Mouse (Mus musculus): ENCODE measurements at regions not wholly inside any gene's neighbourhood (a gene's known extent, or its start where the extent isn't known, plus 50 kb on each side); places are given as distances from the start of the nearest gene placed in this dataset.

DNA sequence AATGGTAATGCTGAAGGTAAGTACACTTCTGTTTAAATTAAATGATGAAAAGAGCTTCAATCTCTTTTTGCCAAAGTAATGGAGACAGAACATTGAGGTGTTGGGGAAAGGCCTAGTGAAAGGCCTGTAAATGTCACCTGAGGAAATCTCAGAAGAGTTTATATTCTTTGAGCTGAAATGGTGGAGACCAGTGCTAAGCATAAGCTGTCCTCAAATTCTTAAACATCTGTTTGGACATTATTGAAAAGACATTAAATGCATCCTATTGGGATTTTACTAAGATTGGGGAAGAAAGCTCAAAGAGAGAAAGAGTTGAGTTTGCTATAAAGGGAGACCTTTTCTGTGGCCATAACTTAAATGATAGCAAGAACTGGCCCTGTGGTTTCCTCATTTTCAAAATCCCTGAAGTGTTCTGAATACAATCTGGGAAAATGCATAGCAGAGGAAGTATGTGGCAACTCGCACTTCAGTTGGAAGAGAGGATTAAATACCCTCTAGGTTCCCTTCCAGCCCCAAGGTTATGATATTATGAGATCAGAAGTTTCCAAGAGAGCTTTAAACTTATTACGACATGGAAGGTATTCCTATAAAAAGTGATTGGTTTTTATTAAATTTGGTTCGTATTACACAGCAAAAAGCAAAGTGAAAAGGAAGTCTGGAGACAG is 492.3 kb downstream of the 1190002N15Rik start:
- 84% methylated on average over 3 of the region's 3 CpGs for WGBS
- DNase-seq (ENCODE audit: low spot score), result no peak

GRCm38 (mm10) chr9:94023761-94024160 is 514.1 kb downstream of the 1190002N15Rik start:
- DNase-seq (ENCODE audit: low spot score), result no peak
- no peak overlapping the region for H3K4me3 ChIP-seq
- 81% methylated on average over 3 of the region's 3 CpGs for WGBS
- no peak overlapping the region for H3K27ac ChIP-seq
- no peaks in the 10 kb centered on the region for H3K36me3 ChIP-seq
- no peaks in the 10 kb centered on the region for H3K27me3 ChIP-seq (ENCODE audit: low read depth, poor library complexity, severe bottlenecking)
- H3K4me1 ChIP-seq, result no peaks in the 10 kb centered on the region
- no peaks in the 10 kb centered on the region for H3K9me3 ChIP-seq (replicated peaks)

More for the DNA sequence above, 492.3 kb downstream of the 1190002N15Rik start:
- Histone ChIP-seq H3K9me3 (replicated peaks) (no peaks in the 10 kb centered on the region), H3K36me3 (no peaks in the 10 kb centered on the region), H3K27ac (no peak overlapping the region), H3K27me3 (ENCODE audit: low read depth, poor library complexity, severe bottlenecking) (no peaks in the 10 kb centered on the region), H3K4me1 (no peaks in the 10 kb centered on the region), H3K4me3 (no peak overlapping the region)

DNA sequence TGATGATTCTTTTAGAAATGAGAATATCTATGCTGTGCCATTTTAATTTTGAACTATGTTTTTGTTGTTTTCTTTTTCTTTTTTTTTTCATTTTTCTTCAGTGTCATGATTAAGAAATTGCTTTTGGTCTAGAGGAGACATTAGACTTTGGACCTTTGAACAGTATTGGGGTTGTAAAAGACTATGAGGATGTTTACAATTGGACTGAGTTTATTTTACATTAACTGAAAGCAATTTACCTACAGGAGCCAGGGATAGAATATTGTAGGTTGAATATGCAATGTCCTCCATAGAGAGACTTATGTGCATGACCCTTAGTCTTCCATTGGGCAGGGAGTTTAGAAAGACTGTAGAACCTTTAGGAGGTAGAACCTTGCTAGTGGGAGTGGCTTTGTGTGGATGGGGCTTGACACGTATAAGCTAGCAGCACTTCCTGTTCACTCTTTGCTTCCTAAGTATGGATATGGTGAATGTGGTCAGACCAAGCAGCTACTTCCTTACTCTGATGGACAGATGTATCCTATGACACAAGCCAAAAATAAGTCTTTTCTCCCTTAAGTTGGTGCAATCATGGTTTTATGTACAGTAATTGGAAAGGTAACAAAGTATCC is 516.5 kb downstream of the 1190002N15Rik start:
- Histone ChIP-seq H3K4me1 (no peaks in the 10 kb centered on the region), H3K36me3 (no peaks in the 10 kb centered on the region), H3K27ac (no peak overlapping the region), H3K27me3 (ENCODE audit: low read depth, poor library complexity, severe bottlenecking) (no peaks in the 10 kb centered on the region), H3K4me3 (no peak overlapping the region), H3K9me3 (replicated peaks) (no peaks in the 10 kb centered on the region)
- no peak for DNase-seq (ENCODE audit: low spot score)
- WGBS, result 86% methylated on average over 1 of the region's 1 CpGs

- H3K27me3 ChIP-seq (ENCODE audit: low read depth, poor library complexity, severe bottlenecking), result no peaks in the 10 kb centered on the region
- H3K9me3 ChIP-seq (replicated peaks), result no peaks in the 10 kb centered on the region
- H3K27ac ChIP-seq, result no peak overlapping the region
These were observed 521.0 kb downstream of the 1190002N15Rik start for GRCm38 (mm10) chr9:94016747-94017487.

GRCm38 (mm10) chr9:93992216-93992615 is 545.7 kb downstream of the 1190002N15Rik start:
- Histone ChIP-seq H3K4me3 (no peak overlapping the region), H3K36me3 (no peaks in the 10 kb centered on the region), H3K9me3 (replicated peaks) (no peaks in the 10 kb centered on the region), H3K27me3 (ENCODE audit: low read depth, poor library complexity, severe bottlenecking) (no peaks in the 10 kb centered on the region), H3K27ac (no peak overlapping the region), H3K4me1 (no peaks in the 10 kb centered on the region)
- WGBS, result 73% methylated on average over 3 of the region's 3 CpGs
- no peak for DNase-seq (ENCODE audit: low spot score)

More at GRCm38 (mm10) chr9:94016747-94017487, 521.0 kb downstream of the 1190002N15Rik start:
- no peak for DNase-seq (ENCODE audit: low spot score)
- Histone ChIP-seq H3K4me1 (no peaks in the 10 kb centered on the region), H3K4me3 (no peak overlapping the region), H3K36me3 (no peaks in the 10 kb centered on the region)

DNA sequence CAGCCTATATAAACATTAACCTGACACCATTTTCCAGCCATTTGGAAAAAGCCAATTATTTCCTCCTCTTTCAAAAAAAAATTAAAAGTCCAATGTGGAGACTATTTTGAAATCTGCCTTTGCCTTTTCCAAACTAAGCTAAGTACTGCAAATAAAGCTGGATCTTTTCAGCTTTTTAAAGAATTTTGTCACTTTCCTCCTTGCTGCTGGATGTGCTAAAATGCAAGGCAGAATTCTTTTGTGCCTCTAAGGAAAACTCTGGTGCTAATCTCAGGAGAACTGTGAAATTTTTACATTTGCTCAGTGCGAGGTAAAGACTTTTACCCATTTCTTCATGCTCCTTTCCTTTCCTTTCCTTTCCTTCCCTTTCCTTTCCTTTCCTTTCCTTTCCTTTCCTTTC is 546.7 kb downstream of the 1190002N15Rik start:
- no peaks in the 10 kb centered on the region for H3K27me3 ChIP-seq (ENCODE audit: low read depth, poor library complexity, severe bottlenecking)
- no peak overlapping the region for H3K27ac ChIP-seq
- no peaks in the 10 kb centered on the region for H3K4me1 ChIP-seq
- DNase-seq (ENCODE audit: low spot score), result no peak
- WGBS, result 77% methylated on average over 1 of the region's 1 CpGs
- H3K4me3 ChIP-seq, result no peak overlapping the region
- H3K36me3 ChIP-seq, result no peaks in the 10 kb centered on the region
- H3K9me3 ChIP-seq (replicated peaks), result no peaks in the 10 kb centered on the region

GRCm38 (mm10) chr9:93981136-93981535 is 556.7 kb downstream of the 1190002N15Rik start:
- Histone ChIP-seq H3K4me1 (no peaks in the 10 kb centered on the region), H3K4me3 (no peak overlapping the region), H3K36me3 (no peaks in the 10 kb centered on the region), H3K27ac (no peak overlapping the region), H3K27me3 (ENCODE audit: low read depth, poor library complexity, severe bottlenecking) (no peaks in the 10 kb centered on the region), H3K9me3 (replicated peaks) (no peaks in the 10 kb centered on the region)
- 87% methylated on average over 2 of the region's 2 CpGs for WGBS
- no peak for DNase-seq (ENCODE audit: low spot score)

- H3K4me3 ChIP-seq, result no peak overlapping the region
- H3K27me3 ChIP-seq (ENCODE audit: low read depth, poor library complexity, severe bottlenecking), result no peaks in the 10 kb centered on the region
- H3K4me1 ChIP-seq, result no peaks in the 10 kb centered on the region
- 91% methylated on average over 6 of the region's 6 CpGs for WGBS
- H3K36me3 ChIP-seq, result no peaks in the 10 kb centered on the region
- H3K9me3 ChIP-seq (replicated peaks), result no peaks in the 10 kb centered on the region
- no peak overlapping the region for H3K27ac ChIP-seq
- no peak for DNase-seq (ENCODE audit: low spot score)
These were observed 568.1 kb downstream of the 1190002N15Rik start for GRCm38 (mm10) chr9:93969691-93970284.

GRCm38 (mm10) chr9:93969118-93969517 is 568.8 kb downstream of the 1190002N15Rik start:
- no peaks in the 10 kb centered on the region for H3K4me1 ChIP-seq
- no peaks in the 10 kb centered on the region for H3K9me3 ChIP-seq (replicated peaks)
- H3K27ac ChIP-seq, result no peak overlapping the region
- no peaks in the 10 kb centered on the region for H3K36me3 ChIP-seq
- 90% methylated on average over 5 of the region's 5 CpGs for WGBS
- H3K4me3 ChIP-seq, result no peak overlapping the region
- no peak for DNase-seq (ENCODE audit: low spot score)
- H3K27me3 ChIP-seq (ENCODE audit: low read depth, poor library complexity, severe bottlenecking), result no peaks in the 10 kb centered on the region

DNA sequence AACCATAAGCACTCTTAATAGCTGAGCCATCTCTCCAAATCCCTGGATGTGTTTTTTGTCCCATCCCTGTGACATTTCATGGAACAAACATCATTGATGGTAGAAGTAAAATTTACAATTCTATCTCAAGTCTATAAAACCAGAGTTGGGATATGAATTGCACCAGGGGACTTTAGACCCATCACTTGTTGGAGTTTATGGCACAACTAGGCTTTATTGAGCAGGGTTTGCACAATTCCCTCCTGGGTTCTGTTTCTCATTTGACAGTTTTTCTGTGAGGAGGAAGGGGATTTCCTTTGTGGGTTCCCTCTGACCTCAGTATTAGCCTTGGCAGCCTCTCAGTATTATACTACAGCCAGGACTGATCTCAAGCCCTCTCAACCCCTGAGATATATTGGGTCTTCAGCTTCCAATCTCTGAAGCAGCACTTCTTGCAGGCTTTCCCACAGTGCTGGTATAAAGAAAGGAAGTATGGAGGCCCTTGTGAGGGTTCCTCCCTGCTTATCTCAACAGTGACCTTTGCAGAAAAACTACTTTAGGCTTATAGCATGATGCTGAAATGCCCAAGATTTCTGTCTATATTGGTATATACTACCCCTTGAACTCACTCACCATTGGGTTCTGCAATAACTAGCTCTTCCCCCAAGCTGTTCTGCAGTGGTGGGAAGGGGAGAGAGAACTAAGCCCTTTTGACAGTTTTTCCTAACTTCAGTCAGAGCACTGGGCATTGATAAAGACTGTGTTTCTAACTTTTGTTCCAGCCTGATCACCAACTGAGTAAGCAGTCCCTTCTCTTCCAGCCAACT is 582.4 kb downstream of the 1190002N15Rik start:
- Histone ChIP-seq H3K27ac (no peak overlapping the region), H3K36me3 (no peaks in the 10 kb centered on the region), H3K4me3 (no peak overlapping the region), H3K9me3 (replicated peaks) (no peaks in the 10 kb centered on the region), H3K4me1 (no peaks in the 10 kb centered on the region), H3K27me3 (ENCODE audit: low read depth, poor library complexity, severe bottlenecking) (no peaks in the 10 kb centered on the region)
- DNase-seq (ENCODE audit: low spot score), result no peak

GRCm38 (mm10) chr9:93948671-93949070 is 589.2 kb downstream of the 1190002N15Rik start:
- H3K27me3 ChIP-seq (ENCODE audit: low read depth, poor library complexity, severe bottlenecking), result no peaks in the 10 kb centered on the region
- 85% methylated on average over 1 of the region's 1 CpGs for WGBS
- no peaks in the 10 kb centered on the region for H3K36me3 ChIP-seq
- no peaks in the 10 kb centered on the region for H3K4me1 ChIP-seq
- no peak overlapping the region for H3K27ac ChIP-seq
- no peaks in the 10 kb centered on the region for H3K9me3 ChIP-seq (replicated peaks)
- no peak for DNase-seq (ENCODE audit: low spot score)
- no peak overlapping the region for H3K4me3 ChIP-seq

DNA sequence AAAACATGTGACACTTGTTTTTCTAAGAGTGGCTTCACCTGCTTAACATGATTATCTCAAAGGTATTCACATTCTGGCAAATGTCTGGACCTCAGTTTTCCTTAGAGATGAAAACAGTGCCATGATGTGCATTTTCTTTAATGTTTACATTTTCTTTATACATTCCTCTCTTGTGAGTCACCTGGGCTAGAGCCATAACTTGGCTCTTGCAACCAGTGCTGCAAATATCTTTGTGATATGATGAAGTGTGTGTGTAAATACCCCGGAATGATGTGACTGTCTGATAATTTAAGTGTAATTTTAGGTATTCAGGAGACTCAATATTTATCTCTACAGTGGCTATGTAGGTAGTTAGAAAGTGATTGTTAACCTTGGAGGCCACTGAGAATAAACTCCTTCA is 590.8 kb downstream of the 1190002N15Rik start:
- Histone ChIP-seq H3K27me3 (ENCODE audit: low read depth, poor library complexity, severe bottlenecking) (no peaks in the 10 kb centered on the region), H3K27ac (no peak overlapping the region), H3K4me3 (no peak overlapping the region), H3K36me3 (no peaks in the 10 kb centered on the region), H3K9me3 (replicated peaks) (no peaks in the 10 kb centered on the region), H3K4me1 (no peaks in the 10 kb centered on the region)
- 95% methylated on average over 1 of the region's 1 CpGs for WGBS
- DNase-seq (ENCODE audit: low spot score), result no peak

All from limb, embryonic 10.5 days (tissue).